Mouse (Mus musculus): Measurements from ENCODE around the gene Kif2a.

Gene Kif2a

GRCm38 (mm10) chr13:107021461-107022265 is at the start of gene Kif2a:
Kif2a (minus strand) TSS chr13:107022126.
- peak; percentile 58 for DNase-seq

GRCm38 (mm10) chr13:107069061-107069460 is 47.1 kb upstream of the Kif2a start:
- no peak for DNase-seq

- DNase-seq: no peak
These were observed 43.4 kb upstream of the Kif2a start for GRCm38 (mm10) chr13:107065098-107065855.

GRCm38 (mm10) chr13:107064263-107064662 is 42.3 kb upstream of the Kif2a start:
- DNase-seq: no peak

GRCm38 (mm10) chr13:107063115-107063807 is 41.3 kb upstream of the Kif2a start:
- no peak for DNase-seq

GRCm38 (mm10) chr13:107060098-107060497 is 38.2 kb upstream of the Kif2a start:
- no peak for DNase-seq

GRCm38 (mm10) chr13:107059460-107059859 is 37.5 kb upstream of the Kif2a start:
- no peak for DNase-seq

GRCm38 (mm10) chr13:107056318-107056717 is 34.4 kb upstream of the Kif2a start:
- DNase-seq: no peak

GRCm38 (mm10) chr13:107054496-107054895 is 32.6 kb upstream of the Kif2a start:
- no peak for DNase-seq

- DNase-seq: no peak
These were observed 29.4 kb upstream of the Kif2a start for GRCm38 (mm10) chr13:107051342-107051741.

GRCm38 (mm10) chr13:107044229-107044628 is 22.3 kb upstream of the Kif2a start:
- no peak for DNase-seq

GRCm38 (mm10) chr13:107042551-107042950 is 20.6 kb upstream of the Kif2a start:
- no peak for DNase-seq

- DNase-seq: no peak
These were observed 17.6 kb upstream of the Kif2a start for GRCm38 (mm10) chr13:107039493-107039892.

GRCm38 (mm10) chr13:107038346-107038745 is 16.4 kb upstream of the Kif2a start:
- no peak for DNase-seq

- DNase-seq: no peak
These were observed 13.7 kb upstream of the Kif2a start for GRCm38 (mm10) chr13:107035511-107036113.

- no peak for DNase-seq
These were observed 13.2 kb upstream of the Kif2a start for GRCm38 (mm10) chr13:107035078-107035477.

GRCm38 (mm10) chr13:107034028-107034920 is 12.3 kb upstream of the Kif2a start:
- no peak for DNase-seq

GRCm38 (mm10) chr13:107031228-107031627 is 9.3 kb upstream of the Kif2a start:
- no peak for DNase-seq

- no peak for DNase-seq
These were observed 5.3 kb upstream of the Kif2a start for GRCm38 (mm10) chr13:107027218-107027617.

- no peak for DNase-seq
These were observed 3.7 kb upstream of the Kif2a start for GRCm38 (mm10) chr13:107025663-107026062.

GRCm38 (mm10) chr13:107022266-107023171 is 593 bp upstream of the Kif2a start:
- DNase-seq: peak; percentile 77

All from cerebellum, adult 8-10 months (tissue).